ENCODE assay signal across 10 mouse cellular contexts in the genomic region with DNA sequence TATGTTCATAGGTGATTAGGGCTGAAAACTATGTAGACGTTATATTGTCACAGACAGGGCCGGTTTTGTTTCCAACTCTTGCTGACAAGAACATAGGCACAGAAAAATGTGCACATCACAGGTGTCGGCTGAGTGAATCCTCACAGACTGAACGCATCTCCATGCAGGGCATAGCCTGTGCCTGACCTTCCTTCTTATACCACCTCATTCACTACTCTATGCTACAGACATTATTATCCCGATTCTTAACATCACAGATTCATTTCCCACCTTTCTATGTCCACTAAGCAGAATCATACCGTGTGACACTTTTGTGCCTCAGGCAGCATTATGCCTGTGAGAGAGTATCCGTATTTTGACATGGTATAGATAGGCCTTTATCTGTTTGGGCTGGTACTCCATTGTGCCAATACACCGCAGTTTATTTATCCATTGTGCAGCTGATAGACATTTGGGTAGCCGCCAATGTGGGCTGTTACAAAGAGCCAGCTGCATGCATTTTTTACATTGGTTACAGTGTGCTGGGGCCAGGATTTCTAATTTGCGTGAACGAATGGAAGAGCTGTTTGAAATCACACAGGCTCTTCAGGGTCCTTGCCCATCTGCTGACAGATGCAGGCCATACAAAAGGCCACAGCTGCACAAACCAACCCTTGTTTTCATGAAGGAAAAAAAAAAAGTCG. TPM values are rescaled to one million over a fixed set of nuclear protein-coding genes. Genes with fewer than 3 reads are reported as not detected.
DNase-seq lines count a peak whose midpoint lies in the region; ATAC-seq and TF ChIP-seq lines count a peak whose summit lies in the region.
"Had no signal": no experiment of that assay in that cellular context is flagged by ENCODE, and none has a peak within 500 bp of the region (broad histone marks: within the 10 kb centered on the region; RNA-seq: fewer than 3 reads in every experiment).

No protein-coding gene starts in this region.

- WGBS in limb, embryonic 13.5 days = 80% methylated on average over 12 of the region's 12 CpGs
- WGBS in limb, embryonic 10.5 days = 90% methylated on average over 12 of the region's 12 CpGs
- 49% methylated on average over 12 of the region's 12 CpGs for WGBS in embryonic facial prominence, embryonic 15.5 days
- WGBS in hindbrain, postnatal 0 days = 20% methylated on average over 12 of the region's 12 CpGs
- WGBS in midbrain, postnatal 0 days = 26% methylated on average over 12 of the region's 12 CpGs
- WGBS in liver, postnatal 0 days (ENCODE audit: insufficient replicate concordance) = 62% methylated on average over 12 of the region's 12 CpGs

- TF ChIP-seq EP300 in liver, postnatal 0 days (IDR thresholded peaks at IDR 0.05; ENCODE audit: low read depth) = no peak

- H3K27me3 ChIP-seq in limb, embryonic 13.5 days = no peaks in the 10 kb centered on the region
- no peaks in the 10 kb centered on the region for H3K27me3 ChIP-seq in limb, embryonic 10.5 days (ENCODE audit: low read depth, poor library complexity, severe bottlenecking)
- H3K27me3 ChIP-seq in embryonic facial prominence, embryonic 15.5 days = no peaks in the 10 kb centered on the region
- no peaks in the 10 kb centered on the region for H3K27me3 ChIP-seq in hindbrain, postnatal 0 days (ENCODE audit: insufficient read depth, low read length)
- no peaks in the 10 kb centered on the region for H3K27me3 ChIP-seq in midbrain, postnatal 0 days (ENCODE audit: insufficient read depth, low read length)
- H3K27me3 ChIP-seq in liver, postnatal 0 days (ENCODE audit: insufficient read depth, low read length) = no peaks in the 10 kb centered on the region

- H3K9ac ChIP-seq in limb, embryonic 13.5 days = no peak overlapping the region
- H3K9ac ChIP-seq in embryonic facial prominence, embryonic 15.5 days = no peak overlapping the region
- H3K9ac ChIP-seq in hindbrain, postnatal 0 days (replicated peaks; ENCODE audit: low read length) = no peak overlapping the region
- H3K9ac ChIP-seq in midbrain, postnatal 0 days (replicated peaks; ENCODE audit: low read length, poor library complexity, severe bottlenecking) = no peak overlapping the region
- no peak overlapping the region for H3K9ac ChIP-seq in liver, postnatal 0 days (replicated peaks)

- peaks cover 4% of the 10 kb centered on the region; the same call in 1 of the 2 replicates for H3K4me1 ChIP-seq in limb, embryonic 13.5 days
- no peaks in the 10 kb centered on the region for H3K4me1 ChIP-seq in limb, embryonic 10.5 days
- peaks cover 18% of the 10 kb centered on the region for H3K4me1 ChIP-seq in embryonic facial prominence, embryonic 15.5 days
- H3K4me1 ChIP-seq in hindbrain, postnatal 0 days (ENCODE audit: insufficient read depth, low read length) = 0 out of 2 replicates have a peak, but pooled peaks cover 10% of the 10 kb centered on the region
- no peaks in the 10 kb centered on the region for H3K4me1 ChIP-seq in midbrain, postnatal 0 days (ENCODE audit: insufficient read depth, low read length)
- H3K4me1 ChIP-seq in liver, postnatal 0 days (ENCODE audit: insufficient read depth) = peaks cover 7% of the 10 kb centered on the region

- H3K27ac ChIP-seq in limb, embryonic 13.5 days = no peak overlapping the region
- H3K27ac ChIP-seq in limb, embryonic 10.5 days = no peak overlapping the region
- H3K27ac ChIP-seq in embryonic facial prominence, embryonic 15.5 days (replicated peaks) = 0 out of 2 replicates have a peak overlapping the region, but pooled peaks have one; percentile 74
- peak overlapping the region; percentile 26; the same call in 1 of the 2 replicates for H3K27ac ChIP-seq in hindbrain, postnatal 0 days
- no peak overlapping the region for H3K27ac ChIP-seq in midbrain, postnatal 0 days (ENCODE audit: low read depth, low read length)
- no peak overlapping the region for H3K27ac ChIP-seq in liver, postnatal 0 days (ENCODE audit: low read depth)

- no peaks in the 10 kb centered on the region for H3K36me3 ChIP-seq in limb, embryonic 13.5 days
- no peaks in the 10 kb centered on the region for H3K36me3 ChIP-seq in limb, embryonic 10.5 days
- H3K36me3 ChIP-seq in embryonic facial prominence, embryonic 15.5 days = no peaks in the 10 kb centered on the region
- no peaks in the 10 kb centered on the region for H3K36me3 ChIP-seq in hindbrain, postnatal 0 days (ENCODE audit: insufficient read depth, low read length)
- no peaks in the 10 kb centered on the region for H3K36me3 ChIP-seq in midbrain, postnatal 0 days (ENCODE audit: insufficient read depth, low read length)
- no peaks in the 10 kb centered on the region for H3K36me3 ChIP-seq in liver, postnatal 0 days (replicated peaks; ENCODE audit: insufficient read depth, low read length)
- H3K36me3 ChIP-seq: G1E had no signal

- H3K4me3 ChIP-seq in limb, embryonic 13.5 days = no peak overlapping the region
- no peak overlapping the region for H3K4me3 ChIP-seq in limb, embryonic 10.5 days
- no peak overlapping the region for H3K4me3 ChIP-seq in embryonic facial prominence, embryonic 15.5 days (replicated peaks)
- no peak overlapping the region for H3K4me3 ChIP-seq in hindbrain, postnatal 0 days (ENCODE audit: low read length)
- no peak overlapping the region for H3K4me3 ChIP-seq in midbrain, postnatal 0 days (ENCODE audit: low read depth, low read length)
- no peak overlapping the region for H3K4me3 ChIP-seq in liver, postnatal 0 days (ENCODE audit: low read depth, low read length)

- H3K4me2 ChIP-seq in limb, embryonic 13.5 days (replicated peaks) = no peak overlapping the region
- no peak overlapping the region for H3K4me2 ChIP-seq in embryonic facial prominence, embryonic 15.5 days (replicated peaks)
- H3K4me2 ChIP-seq in hindbrain, postnatal 0 days (ENCODE audit: low read depth, low read length) = no peak overlapping the region
- no peak overlapping the region for H3K4me2 ChIP-seq in midbrain, postnatal 0 days (ENCODE audit: low read depth, low read length, poor library complexity, severe bottlenecking)
- H3K4me2 ChIP-seq in liver, postnatal 0 days (ENCODE audit: low read depth, low read length) = no peak overlapping the region

- ATAC-seq in limb, embryonic 13.5 days (ENCODE audit: low FRiP score, low read depth) = peak; percentile 24; the same call in 1 of the 2 replicates
- ATAC-seq in embryonic facial prominence, embryonic 15.5 days (ENCODE audit: insufficient number of reproducible peaks, low FRiP score, low TSS enrichment, low read depth) = peak; percentile 73
- ATAC-seq in hindbrain, postnatal 0 days = peak; percentile 92
- peak; percentile 78; the same call in 1 of the 2 replicates for ATAC-seq in midbrain, postnatal 0 days (ENCODE audit: low FRiP score)
- no peak for ATAC-seq in liver, postnatal 0 days

- no peaks in the 10 kb centered on the region; the same call in 1 of the 2 replicates for H3K9me3 ChIP-seq in limb, embryonic 13.5 days
- no peaks in the 10 kb centered on the region for H3K9me3 ChIP-seq in limb, embryonic 10.5 days (replicated peaks)
- H3K9me3 ChIP-seq in embryonic facial prominence, embryonic 15.5 days (replicated peaks) = no peaks in the 10 kb centered on the region
- H3K9me3 ChIP-seq in hindbrain, postnatal 0 days (ENCODE audit: low read length) = no peaks in the 10 kb centered on the region
- no peaks in the 10 kb centered on the region for H3K9me3 ChIP-seq in midbrain, postnatal 0 days (ENCODE audit: low read length)
- no peaks in the 10 kb centered on the region for H3K9me3 ChIP-seq in liver, postnatal 0 days (ENCODE audit: low read length)
- H3K9me3 ChIP-seq: G1E had no signal

- DNase-seq in limb, embryonic 10.5 days (ENCODE audit: low spot score) = no peak
- DNase-seq in hindbrain, postnatal 0 days (ENCODE audit: low spot score) = peak; percentile 84
- DNase-seq in midbrain, postnatal 0 days (ENCODE audit: low spot score) = peak; percentile 88
- no peak for DNase-seq in liver, postnatal 0 days
- DNase-seq in urinary bladder, adult 18-20 months (ENCODE audit: low spot score in 2 of 2) = no peak
- no peak for DNase-seq in right cerebral cortex, adult 2 months (ENCODE audit: low spot score in 2 of 2)

- TF ChIP-seq CTCF in hindbrain, postnatal 0 days (IDR thresholded peaks at IDR 0.05; ENCODE audit: low read depth) = no peak
- TF ChIP-seq CTCF in midbrain, postnatal 0 days (IDR thresholded peaks at IDR 0.05) = no peak
- TF ChIP-seq CTCF in liver, postnatal 0 days (IDR thresholded peaks at IDR 0.05; ENCODE audit: low read depth) = no peak

RNA-seq across cellular contexts. Expression of a gene that starts 33.5 kb away (rescaled TPM):
- polyA plus RNA-seq in limb, embryonic 13.5 days (2015; fragmentation: Nextera tagmentation; extraction: Ambion mirVana) = not detected in 2 replicates
- polyA plus RNA-seq in limb, embryonic 10.5 days (2016; fragmentation: Nextera tagmentation; extraction: Ambion mirVana) = not detected in 2 replicates
- not detected in 2 replicates for polyA plus RNA-seq in embryonic facial prominence, embryonic 15.5 days (2015; fragmentation: Nextera tagmentation; extraction: Ambion mirVana)
- not detected in 2 replicates for total RNA-seq in hindbrain, postnatal 0 days (2014; rRNA removed)
- polyA plus RNA-seq in hindbrain, postnatal 0 days (2015; fragmentation: Nextera tagmentation; extraction: Ambion mirVana) = not detected in 2 replicates
- not detected in 2 replicates for total RNA-seq in midbrain, postnatal 0 days (2014; rRNA removed)
- polyA plus RNA-seq in midbrain, postnatal 0 days (2015; fragmentation: Nextera tagmentation; extraction: Ambion mirVana) = not detected in 2 replicates
- polyA plus RNA-seq in liver, postnatal 0 days (2015; fragmentation: Nextera tagmentation; extraction: Ambion mirVana) = not detected in 2 replicates
- total RNA-seq: G1E; left cerebral cortex, adult 8-10 months had no signal
- polyA plus RNA-seq: G1E had no signal

Comparison
In these comparisons a context has a peak if more than half of its experiments do, and no peak if none do; other contexts are left out.
1. H3K27ac ChIP-seq: peak in embryonic facial prominence, embryonic 15.5 days (single experiment) and hindbrain, postnatal 0 days (single experiment); none in limb, embryonic 13.5 days (single experiment), limb, embryonic 10.5 days (single experiment), midbrain, postnatal 0 days (single experiment) and liver, postnatal 0 days (single experiment).
2. DNase-seq: peak in hindbrain, postnatal 0 days (single experiment) and midbrain, postnatal 0 days (single experiment); none in limb, embryonic 10.5 days (single experiment), liver, postnatal 0 days (single experiment), urinary bladder, adult 18-20 months (0 of 2) and right cerebral cortex, adult 2 months (0 of 2).